Mouse (Mus musculus) CD4-positive, CD25-positive, alpha-beta regulatory T cell, adult 2 months (primary cell): ENCODE measurements at regions not wholly inside any gene's neighbourhood (a gene's known extent, or its start where the extent isn't known, plus 50 kb on each side); places are given as distances from the start of the nearest gene placed in this dataset.

Experiments
- DNase-seq: peaks from one replicate; pipeline ENCODE4 v3.0.0-alpha.2; 2012; ENCODE audit warnings: low read depth, low spot score

DNA sequence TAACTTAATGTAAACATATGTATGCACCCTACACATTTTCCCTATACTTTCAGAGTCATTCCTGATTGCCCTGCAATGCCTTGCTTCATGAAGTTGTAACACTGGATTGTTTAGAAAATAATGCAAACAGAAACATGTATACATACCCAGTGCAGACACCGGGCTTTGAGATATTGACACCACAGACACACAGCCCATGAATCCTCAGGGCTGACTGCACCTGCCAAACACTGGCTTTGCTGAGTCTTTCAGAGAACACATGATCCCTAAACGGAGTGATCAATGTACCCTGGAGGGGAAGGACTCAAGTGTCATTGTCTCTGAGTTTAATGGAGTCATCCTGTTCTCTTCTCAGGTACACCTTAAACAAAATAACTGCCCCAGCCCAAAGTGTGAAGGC lies 519.4 kb upstream of the Mki67 start:
- no peak for DNase-seq

DNA sequence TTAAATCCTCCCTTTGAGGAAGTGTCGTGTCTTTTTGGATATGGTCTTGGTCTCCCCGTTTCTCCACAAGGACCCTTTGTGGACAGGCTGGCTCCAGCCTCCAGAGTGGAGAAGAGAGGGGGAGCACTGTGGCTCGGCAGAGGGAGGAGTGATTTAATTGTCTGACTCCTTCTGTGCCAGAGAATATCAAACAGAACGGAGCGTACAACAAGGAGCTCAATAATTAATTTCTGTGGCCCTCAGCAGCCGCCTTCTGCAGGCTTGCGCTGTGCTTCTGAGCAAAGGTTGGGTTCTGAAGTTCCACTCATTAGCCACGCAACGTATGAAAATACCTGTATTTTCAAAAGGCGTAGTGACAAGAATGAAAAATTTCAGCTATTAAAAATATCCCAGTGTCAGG lies 520.2 kb upstream of the Mki67 start:
- no peak for DNase-seq

DNA sequence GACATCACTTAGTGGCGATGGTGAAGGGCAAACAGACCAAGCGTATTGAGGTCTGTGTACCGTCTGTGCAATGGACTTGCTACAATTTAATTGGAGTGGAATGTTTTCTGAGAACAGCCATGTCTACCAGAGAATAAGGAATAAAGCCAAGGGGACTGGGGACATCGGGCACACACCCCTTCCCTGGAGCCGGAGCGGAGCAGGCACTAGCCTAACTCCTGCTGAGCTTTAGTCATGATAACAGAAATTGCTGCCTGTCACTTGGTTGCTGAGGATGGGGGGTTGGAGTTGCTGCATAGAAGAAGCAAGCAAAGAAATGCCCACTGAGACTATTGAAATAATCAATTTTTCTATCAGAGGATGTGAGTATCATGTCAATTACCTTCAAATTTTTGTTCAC lies 549.5 kb upstream of the Mki67 start:
- no peak for DNase-seq

GRCm38 (mm10) chr7:136267716-136268489 lies 551.7 kb upstream of the Mki67 start:
- DNase-seq: no peak

DNA sequence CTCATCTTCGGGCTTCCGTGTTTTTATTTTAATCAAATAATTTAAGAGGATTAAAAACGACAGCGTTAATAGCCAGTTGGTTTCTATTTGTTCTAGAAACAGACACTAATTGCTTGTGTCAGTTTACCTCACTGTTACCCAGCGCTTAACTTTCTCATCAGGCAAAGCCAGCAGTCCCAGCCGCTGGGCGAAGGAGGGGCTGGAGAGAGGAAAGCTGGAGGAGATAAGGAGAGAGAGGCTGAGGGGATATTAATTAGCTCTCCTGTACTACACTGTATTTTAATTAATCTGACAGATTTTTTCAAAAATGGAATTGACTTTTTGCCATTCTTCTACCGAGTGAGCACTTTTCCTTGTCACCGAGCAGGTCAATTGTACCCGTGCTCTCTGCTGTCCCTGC lies 559.5 kb upstream of the Mki67 start:
- DNase-seq: no peak

DNA sequence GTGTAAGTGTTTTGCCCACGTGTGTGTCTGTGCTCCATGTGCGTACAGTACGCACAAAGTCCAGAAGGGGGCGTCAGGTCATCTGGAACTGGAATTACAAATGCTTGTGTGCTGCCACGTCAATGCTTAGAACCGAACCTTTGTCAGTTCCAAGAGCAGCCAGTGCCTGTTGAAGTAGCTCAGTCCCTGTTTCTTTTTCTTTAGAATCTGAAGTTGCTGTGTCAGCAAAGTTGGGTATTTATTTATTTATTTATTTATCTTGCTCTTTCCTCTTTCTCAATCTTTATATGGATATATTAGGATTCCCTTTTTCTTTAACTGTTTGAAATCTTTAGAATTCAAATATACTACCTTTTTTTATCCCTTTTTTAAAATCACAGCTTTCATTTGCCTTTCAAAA lies 567.6 kb upstream of the Mki67 start:
- no peak for DNase-seq

GRCm38 (mm10) chr7:136285606-136286005 lies 569.4 kb upstream of the Mki67 start:
- DNase-seq: no peak

- no peak for DNase-seq
Observed at GRCm38 (mm10) chr7:136293536-136294145, 577.5 kb upstream of the Mki67 start.

GRCm38 (mm10) chr7:136294445-136294844 lies 578.3 kb upstream of the Mki67 start:
- no peak for DNase-seq

GRCm38 (mm10) chr7:136297901-136298513 lies 581.8 kb upstream of the Mki67 start:
- DNase-seq: no peak

GRCm38 (mm10) chr7:136306137-136306536 lies 588.3 kb upstream of the Mgmt start:
- DNase-seq: no peak

- DNase-seq: no peak
Observed at GRCm38 (mm10) chr7:136308765-136309164, 585.6 kb upstream of the Mgmt start.

- no peak for DNase-seq
Observed at GRCm38 (mm10) chr7:136327281-136327680, 567.1 kb upstream of the Mgmt start.

DNA sequence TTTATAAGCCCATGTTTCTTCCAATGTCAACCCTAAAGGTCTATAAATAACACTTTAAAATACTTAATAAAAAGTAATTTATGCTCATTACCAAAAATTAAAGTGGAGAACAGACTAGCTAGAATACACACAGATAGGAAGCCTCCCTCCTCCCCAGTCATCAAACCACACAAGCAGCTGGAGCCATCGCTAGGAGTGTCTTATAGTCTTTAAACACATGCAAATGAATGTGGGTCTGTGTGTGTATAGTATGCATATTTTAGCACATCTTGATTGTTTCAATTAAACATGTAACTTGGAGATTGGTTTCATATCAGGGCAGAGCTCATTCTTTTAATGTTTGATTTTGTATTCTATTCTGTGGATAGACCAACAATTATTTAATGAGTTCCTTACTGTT lies 564.0 kb upstream of the Mgmt start:
- no peak for DNase-seq

DNA sequence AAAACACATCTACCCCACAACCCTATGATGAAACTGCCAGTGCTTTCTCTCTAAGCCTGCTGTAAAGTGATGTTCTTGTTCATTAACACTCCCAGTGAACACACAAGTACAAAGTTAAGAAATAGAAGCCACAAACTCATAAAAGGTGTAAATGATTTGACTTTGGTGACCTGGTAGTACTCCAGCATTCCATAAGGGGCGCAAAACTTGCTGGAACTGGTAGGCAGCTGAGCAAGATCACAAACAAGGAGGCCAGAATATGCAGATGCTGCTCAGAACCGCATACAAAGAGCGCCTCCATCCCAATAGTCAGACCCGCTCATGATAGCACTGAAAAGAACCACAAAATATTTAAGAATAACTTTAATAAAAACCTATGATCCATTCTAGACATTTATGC lies 561.6 kb upstream of the Mgmt start:
- DNase-seq: no peak

- no peak for DNase-seq
Observed at GRCm38 (mm10) chr7:136341599-136342210, 552.7 kb upstream of the Mgmt start.

DNA sequence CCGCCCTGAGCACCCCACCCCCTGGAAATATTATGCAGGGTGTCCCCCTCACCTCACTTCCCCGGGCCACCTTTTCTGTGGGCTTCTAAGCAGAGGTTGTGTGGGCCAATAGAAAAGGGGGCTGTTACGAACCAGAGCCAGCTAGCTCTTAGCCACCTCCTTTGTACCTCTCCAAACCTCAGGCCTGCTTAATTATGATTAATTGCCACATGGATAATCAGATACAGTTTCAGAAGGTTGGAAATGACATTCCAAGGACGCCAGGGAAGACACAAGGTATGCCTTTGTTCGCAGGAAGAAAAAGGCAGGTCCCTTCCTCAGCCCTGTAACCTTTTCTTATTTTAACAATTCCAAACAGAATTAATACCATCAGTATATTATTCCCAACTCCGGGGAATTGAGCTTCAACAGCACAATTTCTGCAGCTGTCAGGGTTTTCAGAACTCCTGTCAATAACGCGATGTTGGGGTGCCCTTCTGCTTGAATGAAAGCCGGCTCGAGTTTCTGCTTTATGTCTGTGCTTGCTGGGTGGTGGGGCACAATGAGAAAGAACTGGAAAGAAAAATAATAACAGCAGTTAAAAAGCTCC lies 552.1 kb upstream of the Mgmt start:
- no peak for DNase-seq

DNA sequence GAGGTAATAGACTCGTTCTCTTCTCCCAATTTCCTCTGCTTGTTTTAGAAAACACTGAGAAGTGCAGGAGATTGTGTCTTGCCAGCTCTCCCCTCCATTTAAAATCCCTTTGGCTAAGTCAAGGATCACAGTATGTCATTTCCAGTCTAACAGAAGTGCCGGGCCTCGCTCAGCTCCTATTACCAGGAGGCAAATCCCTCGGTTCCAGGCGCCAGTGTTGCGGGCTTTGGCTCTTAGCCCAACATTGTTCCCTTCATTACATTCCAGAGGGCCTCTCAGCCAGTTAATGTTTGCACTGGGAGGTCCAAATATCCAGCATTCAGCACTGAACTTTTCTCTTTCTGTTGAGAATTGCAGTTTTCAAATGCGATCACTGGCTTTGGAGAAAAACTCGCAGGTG lies 551.6 kb upstream of the Mgmt start:
- no peak for DNase-seq

DNA sequence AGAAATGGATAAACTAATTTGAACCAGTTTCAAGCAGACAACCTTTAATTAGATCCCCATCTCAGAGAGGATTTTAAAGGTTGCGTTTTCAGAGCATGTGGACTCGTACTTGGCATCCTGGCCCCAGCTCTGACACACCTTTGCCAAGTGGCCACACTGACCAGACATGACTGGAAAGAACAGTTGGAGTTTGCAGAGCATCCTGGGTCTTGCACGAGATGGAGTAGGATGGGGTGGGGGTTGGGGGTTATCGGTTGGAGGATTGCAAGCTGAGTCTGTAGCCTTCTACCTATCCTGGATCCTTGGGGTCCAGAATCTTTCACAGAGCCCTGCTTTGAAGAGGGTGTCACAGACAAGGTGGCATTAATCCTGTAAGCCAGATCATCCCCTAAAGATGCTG lies 550.9 kb upstream of the Mgmt start:
- DNase-seq: no peak

- DNase-seq: no peak
Observed at GRCm38 (mm10) chr7:136345051-136345450, 549.4 kb upstream of the Mgmt start.

DNA sequence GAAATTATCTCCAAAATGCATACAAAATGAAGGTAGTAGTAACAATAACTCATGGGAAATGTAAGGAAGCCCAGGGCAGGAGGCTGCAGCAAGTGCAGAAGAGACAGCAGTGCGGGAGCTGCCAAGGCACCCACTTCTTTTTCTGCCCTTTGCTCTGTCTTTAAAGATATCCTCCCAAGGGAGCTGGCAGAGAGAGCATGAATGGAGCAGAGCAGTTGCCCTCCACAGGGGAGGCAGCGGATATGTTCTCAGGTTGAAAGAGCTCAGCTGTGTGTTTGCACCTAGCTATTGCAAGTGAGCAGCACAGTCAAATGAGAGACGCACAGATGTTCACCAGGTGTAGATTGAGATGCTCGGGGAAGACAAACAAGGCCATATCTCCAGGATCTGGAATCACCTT lies 547.9 kb upstream of the Mgmt start:
- no peak for DNase-seq

DNA sequence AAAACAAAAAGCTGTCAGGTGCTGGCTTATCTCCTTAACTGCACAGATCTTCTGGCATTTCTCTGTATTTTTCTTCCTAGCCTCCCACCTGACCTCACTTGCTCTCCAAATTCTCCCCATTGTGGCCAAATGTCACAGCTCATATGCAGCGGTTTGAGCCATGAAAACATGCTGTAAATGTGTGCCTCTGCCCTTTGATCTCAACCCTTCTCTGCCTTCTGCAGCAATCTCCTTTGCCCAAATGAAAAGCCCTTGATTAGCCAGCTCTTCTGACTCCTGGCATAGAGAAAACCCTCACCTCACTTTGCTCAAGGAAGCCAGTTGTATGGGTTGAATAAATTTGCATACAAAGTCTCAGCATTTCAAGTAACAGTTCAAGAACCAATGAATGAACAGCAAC lies 546.1 kb upstream of the Mgmt start:
- DNase-seq: no peak
